Mouse (Mus musculus) testis, adult 2 months (tissue): ENCODE results near the gene Ubb. TPM values are rescaled to one million over a fixed set of nuclear protein-coding genes. Genes with fewer than 3 reads are reported as not detected.
A peak's percentile ranks its signal among the peaks of the same experiment; 100 is the strongest.

Experiments used
- H3K27ac ChIP-seq: fragments of 200-500 bp; 2 replicates; pipeline ENCODE4 v1.5.1; 2012; ENCODE audit warnings: low read depth, low read length; ENCODE audit not compliant: control insufficient read depth, insufficient read depth
- H3K27me3 ChIP-seq: fragments of 200-500 bp; 2 replicates; pipeline ENCODE4 v1.6.1; 2012; ENCODE audit warnings: mild to moderate bottlenecking, low read length, moderate library complexity; ENCODE audit not compliant: control insufficient read depth, insufficient read depth
- H3K36me3 ChIP-seq: fragments of 200-500 bp; 2 replicates; pipeline ENCODE4 v1.6.1; 2012; ENCODE audit warnings: mild to moderate bottlenecking, low read length; ENCODE audit not compliant: control insufficient read depth, insufficient read depth
- H3K4me1 ChIP-seq: fragments of 200-500 bp; 2 replicates; pipeline ENCODE4 v1.6.1; 2012; ENCODE audit warnings: low read length; ENCODE audit not compliant: control insufficient read depth, insufficient read depth
- H3K4me3 ChIP-seq: fragments of 200-500 bp; 2 replicates; pipeline ENCODE4 v1.5.1; 2012; ENCODE audit warnings: low read depth, mild to moderate bottlenecking, low read length, moderate library complexity, mixed read lengths; ENCODE audit not compliant: control insufficient read depth
- CTCF ChIP-seq: fragments of 200-500 bp; IDR thresholded peaks from 2 replicates; pipeline ENCODE4 v1.5.1; 2012; ENCODE audit warnings: low read depth, mild to moderate bottlenecking, inconsistent platforms, low read length, moderate library complexity; ENCODE audit not compliant: control insufficient read depth, insufficient read depth, insufficient replicate concordance
- POLR2A ChIP-seq: fragments of 200-500 bp; IDR thresholded peaks from 2 replicates; pipeline ENCODE4 v1.6.1; 2012; ENCODE audit warnings: low read depth, mild to moderate bottlenecking, inconsistent platforms, low read length, moderate library complexity; ENCODE audit not compliant: control insufficient read depth
- polyA plus RNA-seq: library from polyadenylated mRNA; depleted of rRNA; stranded (reverse); fragments of >200 nt; gene quantifications from 2 replicates; pipeline ENCODE4 v1.2.3, GENCODE M21; 2012

Gene Ubb
- polyA plus RNA-seq, 1 experiment, result 5,144 TPM

- Histone ChIP-seq H3K4me3 (peak overlapping the region; percentile 61), H3K27me3 (no peaks in the 10 kb centered on the region), H3K36me3 (no peaks in the 10 kb centered on the region), H3K4me1 (0 out of 2 replicates have a peak, but pooled peaks cover 2% of the 10 kb centered on the region), H3K27ac (no peak overlapping the region; the same call in 1 of the 2 replicates)
- TF ChIP-seq CTCF (no peak), POLR2A (no peak)
These were observed 2.7 kb downstream of the Ubb start for GRCm38 (mm10) chr11:62553633-62554032.

- TF ChIP-seq POLR2A, result no peak
- no peak for TF ChIP-seq CTCF
- H3K27ac ChIP-seq, result no peak overlapping the region; the same call in 1 of the 2 replicates
- no peaks in the 10 kb centered on the region for H3K36me3 ChIP-seq
- no peaks in the 10 kb centered on the region for H3K27me3 ChIP-seq
- H3K4me3 ChIP-seq, result peak overlapping the region; percentile 61; the same call in 1 of the 2 replicates
- H3K4me1 ChIP-seq, result peaks cover 2% of the 10 kb centered on the region; the same call in 1 of the 2 replicates
These were observed 3.3 kb downstream of the Ubb start for GRCm38 (mm10) chr11:62554163-62554855.

- Histone ChIP-seq H3K27me3 (no peaks in the 10 kb centered on the region), H3K4me3 (peak overlapping the region; percentile 51; the same call in 1 of the 2 replicates), H3K27ac (no peak overlapping the region; the same call in 1 of the 2 replicates), H3K36me3 (no peaks in the 10 kb centered on the region), H3K4me1 (peaks cover 2% of the 10 kb centered on the region; the same call in 1 of the 2 replicates)
- TF ChIP-seq POLR2A (no peak), CTCF (no peak)
These were observed 4.1 kb downstream of the Ubb start for GRCm38 (mm10) chr11:62554934-62555517.

- H3K4me1 ChIP-seq, result peaks cover 5% of the 10 kb centered on the region; the same call in 1 of the 2 replicates
- H3K27ac ChIP-seq, result no peak overlapping the region
- H3K4me3 ChIP-seq, result no peak overlapping the region; the same call in 1 of the 2 replicates
- no peaks in the 10 kb centered on the region for H3K36me3 ChIP-seq
- H3K27me3 ChIP-seq, result no peaks in the 10 kb centered on the region
- no peak for TF ChIP-seq CTCF
- TF ChIP-seq POLR2A, result no peak
These were observed 5.0 kb downstream of the Ubb start for GRCm38 (mm10) chr11:62555896-62556412.

- no peak overlapping the region for H3K27ac ChIP-seq
- TF ChIP-seq CTCF (no peak), POLR2A (no peak)
- no peaks in the 10 kb centered on the region for H3K27me3 ChIP-seq
- H3K36me3 ChIP-seq, result no peaks in the 10 kb centered on the region
- H3K4me3 ChIP-seq, result no peak overlapping the region
- H3K4me1 ChIP-seq, result peaks cover 5% of the 10 kb centered on the region; the same call in 1 of the 2 replicates
These were observed 6.2 kb downstream of the Ubb start for GRCm38 (mm10) chr11:62557205-62557604.

GRCm38 (mm10) chr11:62558152-62558551 lies 7.2 kb downstream of the Ubb start:
- H3K36me3 ChIP-seq, result no peaks in the 10 kb centered on the region
- no peak overlapping the region for H3K27ac ChIP-seq
- TF ChIP-seq CTCF (no peak), POLR2A (no peak)
- H3K27me3 ChIP-seq, result no peaks in the 10 kb centered on the region
- H3K4me1 ChIP-seq, result peaks cover 5% of the 10 kb centered on the region; the same call in 1 of the 2 replicates
- H3K4me3 ChIP-seq, result no peak overlapping the region

GRCm38 (mm10) chr11:62558961-62559646 lies 8.1 kb downstream of the Ubb start:
- no peaks in the 10 kb centered on the region for H3K27me3 ChIP-seq
- no peak for TF ChIP-seq POLR2A
- TF ChIP-seq CTCF, result no peak
- H3K4me1 ChIP-seq, result peaks cover 5% of the 10 kb centered on the region; the same call in 1 of the 2 replicates
- no peak overlapping the region for H3K4me3 ChIP-seq
- no peak overlapping the region for H3K27ac ChIP-seq
- H3K36me3 ChIP-seq, result no peaks in the 10 kb centered on the region
